Mouse (Mus musculus): ENCODE measurements around the gene Rsph1. TPM values are rescaled to one million over a fixed set of nuclear protein-coding genes. Genes with fewer than 3 reads are reported as not detected.
"Not testable (repeated sequence)": the region's sequence is repeated elsewhere in the genome, so short reads cannot be mapped to it uniquely, and the experiment has no call there.

The Rsph1 gene
- total and polyA plus RNA-seq, 3 experiments: 0.22 to 8.0 (median 4.5) TPM

- DNase-seq: no peak
Measured at GRCm38 (mm10) chr17:31277931-31278330, 748 bp upstream of the Rsph1 start.

- no peak for DNase-seq
Measured at GRCm38 (mm10) chr17:31276207-31276921, 819 bp downstream of the Rsph1 start.

GRCm38 (mm10) chr17:31275181-31275580, 2.0 kb downstream of the Rsph1 start:
- DNase-seq: no peak

GRCm38 (mm10) chr17:31273631-31274030, 3.6 kb downstream of the Rsph1 start:
- no peak for DNase-seq

GRCm38 (mm10) chr17:31272416-31273165, 4.6 kb downstream of the Rsph1 start:
- no peak for DNase-seq

GRCm38 (mm10) chr17:31271136-31271851, 5.9 kb downstream of the Rsph1 start:
- peak; percentile 47 for DNase-seq

- not testable (repeated sequence) for DNase-seq
Measured at GRCm38 (mm10) chr17:31270736-31271135, 6.4 kb downstream of the Rsph1 start.

- DNase-seq: peak; percentile 76
Measured at GRCm38 (mm10) chr17:31270246-31270645, 6.9 kb downstream of the Rsph1 start.

- DNase-seq: peak; percentile 2
Measured at GRCm38 (mm10) chr17:31269761-31270160, 7.4 kb downstream of the Rsph1 start.

- no peak for DNase-seq
Measured at GRCm38 (mm10) chr17:31268016-31268415, 9.2 kb downstream of the Rsph1 start.

GRCm38 (mm10) chr17:31267603-31268002, 9.6 kb downstream of the Rsph1 start:
- DNase-seq: no peak

GRCm38 (mm10) chr17:31267138-31267537, 10.0 kb downstream of the Rsph1 start:
- DNase-seq: no peak

GRCm38 (mm10) chr17:31266321-31266950, 10.7 kb downstream of the Rsph1 start:
- DNase-seq: no peak

GRCm38 (mm10) chr17:31265831-31266230, 11.4 kb downstream of the Rsph1 start:
- no peak for DNase-seq

GRCm38 (mm10) chr17:31265171-31265572, 12.0 kb downstream of the Rsph1 start:
- no peak for DNase-seq

- DNase-seq: no peak
Measured at GRCm38 (mm10) chr17:31264372-31264771, 12.8 kb downstream of the Rsph1 start.

- no peak for DNase-seq
Measured at GRCm38 (mm10) chr17:31263770-31264169, 13.4 kb downstream of the Rsph1 start.

GRCm38 (mm10) chr17:31262715-31263114, 14.5 kb downstream of the Rsph1 start:
- DNase-seq: no peak

- no peak for DNase-seq
Measured at GRCm38 (mm10) chr17:31261352-31261751, 15.8 kb downstream of the Rsph1 start.

GRCm38 (mm10) chr17:31260430-31260829, 16.8 kb downstream of the Rsph1 start:
- DNase-seq: peak; percentile 97

- DNase-seq: no peak
Measured at GRCm38 (mm10) chr17:31259825-31260224, 17.4 kb downstream of the Rsph1 start.

GRCm38 (mm10) chr17:31259145-31259544, 18.0 kb downstream of the Rsph1 start:
- no peak for DNase-seq
